ENCODE assay signal across 24 mouse cellular contexts in genomic region chr7:112200761-112201160, GRCm38 (mm10). TPM values are rescaled to one million over a fixed set of nuclear protein-coding genes. Genes with fewer than 3 reads are reported as not detected.
DNase-seq lines count a peak whose midpoint lies in the region; ATAC-seq and TF ChIP-seq lines count a peak whose summit lies in the region.
"Had no signal": no experiment of that assay in that cellular context is flagged by ENCODE, and none has a peak within 500 bp of the region (broad histone marks: within the 10 kb centered on the region; RNA-seq: fewer than 3 reads in every experiment).

No protein-coding gene starts in this region.

- H3K27me3 ChIP-seq in heart, embryonic 10.5 days (ENCODE audit: insufficient read depth, poor library complexity, severe bottlenecking): no peaks in the 10 kb centered on the region
- H3K27me3 ChIP-seq in intestine, embryonic 15.5 days (replicated peaks): 0 out of 2 replicates have a peak, but pooled peaks cover 2% of the 10 kb centered on the region
- H3K27me3 ChIP-seq: embryonic facial prominence, embryonic 13.5 days; embryonic facial prominence, embryonic 15.5 days; forebrain, embryonic 13.5 days; forebrain, embryonic 15.5 days had no signal

- H3K36me3 ChIP-seq in heart, embryonic 10.5 days: no peaks in the 10 kb centered on the region
- H3K36me3 ChIP-seq in intestine, embryonic 15.5 days: no peaks in the 10 kb centered on the region
- H3K36me3 ChIP-seq: embryonic facial prominence, embryonic 13.5 days; embryonic facial prominence, embryonic 15.5 days; forebrain, embryonic 15.5 days had no signal

- ATAC-seq in intestine, embryonic 15.5 days: no peak
- ATAC-seq: forebrain, embryonic 13.5 days; forebrain, embryonic 15.5 days; forebrain, postnatal 0 days had no signal

- peak; percentile 62 for DNase-seq in heart, embryonic 10.5 days (ENCODE audit: low spot score)
- no peak for DNase-seq in heart, postnatal 4 days
- DNase-seq in layer of hippocampus, adult 2 months (ENCODE audit: low spot score in 2 of 2): no peak
- no peak for DNase-seq in layer of hippocampus, postnatal 25 days (ENCODE audit: extremely low spot score in 1 of 2, low spot score in 1 of 2)
- DNase-seq in 3T3-L1 (ENCODE audit: low read depth, low spot score) (peak; percentile 62), NIH3T3 (ENCODE audit: low read depth) (peak; percentile 76)
- DNase-seq in frontal cortex, adult 2 months (ENCODE audit: extremely low spot score in 1 of 2, low spot score in 1 of 2): no peak
- DNase-seq: adrenal gland, adult 2 months; adrenal gland, postnatal 10 days; adrenal gland, postnatal 25 days; cerebellum, adult 11 months; cerebellum, adult 18-20 months; cerebellum, adult 8-10 months; cerebellum, adult 9-11 months; cerebellum, postnatal 14 days; cerebellum, postnatal 36 days; embryo, embryonic 11 days; forebrain, postnatal 0 days had no signal

- peaks cover 36% of the 10 kb centered on the region for H3K4me1 ChIP-seq in heart, embryonic 10.5 days
- peaks cover 20% of the 10 kb centered on the region for H3K4me1 ChIP-seq in intestine, embryonic 15.5 days (replicated peaks)
- H3K4me1 ChIP-seq: forebrain, embryonic 13.5 days had no signal

- no peak overlapping the region for H3K4me3 ChIP-seq in heart, embryonic 10.5 days
- H3K4me3 ChIP-seq in layer of hippocampus, adult 2 months: no peak overlapping the region
- H3K4me3 ChIP-seq in intestine, embryonic 15.5 days (replicated peaks): no peak overlapping the region
- H3K4me3 ChIP-seq: embryonic facial prominence, embryonic 13.5 days; embryonic facial prominence, embryonic 15.5 days; forebrain, embryonic 13.5 days; forebrain, embryonic 15.5 days had no signal

- H3K4me2 ChIP-seq in intestine, embryonic 15.5 days (replicated peaks): no peak overlapping the region
- H3K4me2 ChIP-seq: embryonic facial prominence, embryonic 13.5 days; embryonic facial prominence, embryonic 15.5 days; forebrain, embryonic 13.5 days; forebrain, embryonic 15.5 days had no signal

- H3K9ac ChIP-seq in intestine, embryonic 15.5 days: no peak overlapping the region
- H3K9ac ChIP-seq: embryonic facial prominence, embryonic 13.5 days; embryonic facial prominence, embryonic 15.5 days; forebrain, embryonic 13.5 days; forebrain, embryonic 15.5 days; forebrain, postnatal 0 days had no signal

- H3K9me3 ChIP-seq in heart, embryonic 10.5 days: no peaks in the 10 kb centered on the region
- no peaks in the 10 kb centered on the region for H3K9me3 ChIP-seq in intestine, embryonic 15.5 days
- H3K9me3 ChIP-seq: embryonic facial prominence, embryonic 13.5 days; embryonic facial prominence, embryonic 15.5 days; forebrain, embryonic 13.5 days; forebrain, embryonic 15.5 days had no signal

- no peak for TF ChIP-seq CTCF in layer of hippocampus, adult 2 months (conservative IDR thresholded peaks at IDR 0.05)

- H3K27ac ChIP-seq in heart, embryonic 10.5 days: peak overlapping the region; percentile 18; the same call in 1 of the 2 replicates
- peak overlapping the region; percentile 71 for H3K27ac ChIP-seq in layer of hippocampus, adult 2 months
- no peak overlapping the region for H3K27ac ChIP-seq in intestine, embryonic 15.5 days
- H3K27ac ChIP-seq: embryonic facial prominence, embryonic 13.5 days; embryonic facial prominence, embryonic 15.5 days; forebrain, embryonic 13.5 days; forebrain, embryonic 15.5 days had no signal

- 48% methylated on average over 4 of the region's 4 CpGs for WGBS in heart, embryonic 10.5 days
- WGBS in intestine, embryonic 15.5 days: 38% methylated on average over 4 of the region's 4 CpGs

RNA-seq across cellular contexts. Expression of gene Mical2, which starts 24.9 kb away (rescaled TPM):
- polyA plus RNA-seq in heart, embryonic 10.5 days (2016; fragmentation: Nextera tagmentation; extraction: Ambion mirVana): 77.8 and 153 TPM in 2 replicates
- total RNA-seq in heart, postnatal 4 days (2021): 100 to 1,000 TPM; 281 to 298 TPM
- total RNA-seq in layer of hippocampus, adult 2 months (2021): 100 to 1,000 TPM; 667 to 694 TPM
- total RNA-seq in layer of hippocampus, postnatal 25 days (2021): 100 to 1,000 TPM; 645 to 717 TPM
- 18.6 and 19.4 TPM in 2 replicates for polyA plus RNA-seq in intestine, embryonic 15.5 days (2015; fragmentation: Nextera tagmentation; extraction: Ambion mirVana)
- polyA plus RNA-seq in frontal cortex, adult 2 months (2012; rRNA removed): 229 and 253 TPM in 2 replicates
- total RNA-seq: MEL had no signal

RNA-seq across cellular contexts. Expression of gene Dkk3, which starts 41.9 kb away (rescaled TPM):
- 59.8 and 101 TPM in 2 replicates for polyA plus RNA-seq in heart, embryonic 10.5 days (2016; fragmentation: Nextera tagmentation; extraction: Ambion mirVana)
- total RNA-seq in heart, postnatal 4 days (2021): 10 to 100 TPM; 82.6 to 87.6 TPM
- total RNA-seq in layer of hippocampus, adult 2 months (2021): 100 to 1,000 TPM; 253 to 270 TPM
- 100 to 1,000 TPM; 218 to 244 TPM for total RNA-seq in layer of hippocampus, postnatal 25 days (2021)
- polyA plus RNA-seq in intestine, embryonic 15.5 days (2015; fragmentation: Nextera tagmentation; extraction: Ambion mirVana): 26.0 and 27.1 TPM in 2 replicates
- polyA plus RNA-seq in frontal cortex, adult 2 months (2012; rRNA removed): 95.3 and 106 TPM in 2 replicates
- total RNA-seq: MEL had no signal

Comparison
In these comparisons a context has a peak if more than half of its experiments do, and no peak if none do; other contexts are left out.
1. DNase-seq: peak in heart, embryonic 10.5 days (single experiment), 3T3-L1 (single experiment) and NIH3T3 (single experiment); none in heart, postnatal 4 days (single experiment), layer of hippocampus, adult 2 months (0 of 2), layer of hippocampus, postnatal 25 days (0 of 2) and frontal cortex, adult 2 months (0 of 2).